Mouse (Mus musculus): ENCODE measurements around the gene Olfr1393. TPM values are rescaled to one million over a fixed set of nuclear protein-coding genes. Genes with fewer than 3 reads are reported as not detected.
"Not testable (repeated sequence)": the region's sequence is repeated elsewhere in the genome, so short reads cannot be mapped to it uniquely, and the experiment has no call there.

Gene Olfr1393
- total RNA-seq, 2 experiments from 2014 or later, result not detected

GRCm38 (mm10) chr11:49292777-49293176, 14.7 kb downstream of the Olfr1393 start:
- no peak for DNase-seq

GRCm38 (mm10) chr11:49304441-49304840, 26.3 kb downstream of the Olfr1393 start, which contains the start of gene Olfr10:
Olfr10 (plus strand) TSS chr11:49304741.
- DNase-seq, result no peak

GRCm38 (mm10) chr11:49308547-49308946, 30.4 kb downstream of the Olfr1393 start:
- DNase-seq, result not testable (repeated sequence)

- DNase-seq, result no peak
These were observed 44.3 kb downstream of the Olfr1393 start, which contains the start of gene Olfr1391 for GRCm38 (mm10) chr11:49322442-49322841. Olfr1391 (plus strand) TSS chr11:49322742.

- DNase-seq, result no peak
These were observed 48.6 kb downstream of the Olfr1393 start for GRCm38 (mm10) chr11:49326726-49327125.

- no peak for DNase-seq
These were observed 51.6 kb downstream of the Olfr1393 start for GRCm38 (mm10) chr11:49329686-49330085.

Other genes with a start within 250 kb of the Olfr1393 start
- gene 9930111J21Rik2, start 227.1 kb upstream of the Olfr1393 start, total RNA-seq (2021), result 1 to 10 TPM; 2.5 to 4.8 TPM
- gene Tgtp2, start 214.1 kb upstream of the Olfr1393 start, total RNA-seq (2021), result 1 to 10 TPM; 2.4 to 3.6 TPM
- 1 to 10 TPM; 3.9 to 6.6 TPM for gene Ifi47, start 201.7 kb upstream of the Olfr1393 start, total RNA-seq (2021)
- 1 to 10 TPM; 1.1 to 2.1 TPM for gene Olfr1396, start 163.4 kb upstream of the Olfr1393 start, total RNA-seq (2021)
- gene Olfr1395, start 136.0 kb upstream of the Olfr1393 start, total RNA-seq (2021), result not detected
- gene Olfr1394, start 123.9 kb upstream of the Olfr1393 start, total RNA-seq (2021), result not detected
- gene Btnl9, start 91.1 kb upstream of the Olfr1393 start, total RNA-seq (2021), result 10 to 100 TPM; 20.0 to 48.6 TPM
- 10 to 100 TPM; 29.7 to 33.3 TPM for gene Zfp62, start 75.0 kb upstream of the Olfr1393 start, total RNA-seq (2021)
- gene Mgat1, start 34.1 kb upstream of the Olfr1393 start, total RNA-seq (2021), result 100 to 1,000 TPM; 113 to 135 TPM
- gene Olfr1392, start 7.0 kb downstream of the Olfr1393 start, total RNA-seq (2021), result not detected
- not detected for gene Olfr10, start 26.4 kb downstream of the Olfr1393 start, total RNA-seq (2021)
- gene Olfr1391, start 44.4 kb downstream of the Olfr1393 start, total RNA-seq (2021), result not detected
- gene Olfr1390, start 56.9 kb downstream of the Olfr1393 start, total RNA-seq (2021), result not detected
- not detected for gene Olfr1389, start 144.8 kb downstream of the Olfr1393 start, total RNA-seq (2021)
- under 1 TPM in 1 of 2 experiments, not detected in 1; 0.13 TPM for gene Olfr1388, start 158.3 kb downstream of the Olfr1393 start, total RNA-seq (2021)
- not detected for gene Olfr1387, start 177.0 kb downstream of the Olfr1393 start, total RNA-seq (2021)
- gene Olfr1386, start 186.7 kb downstream of the Olfr1393 start, total RNA-seq (2021), result not detected
- gene Olfr1385, start 210.8 kb downstream of the Olfr1393 start, total RNA-seq (2021), result not detected
- under 1 TPM in 1 of 2 experiments, not detected in 1; 0.60 TPM for gene Olfr1384, start 228.4 kb downstream of the Olfr1393 start, total RNA-seq (2021)
- under 1 TPM in 1 of 2 experiments, not detected in 1; 0.76 TPM for gene Olfr1383, start 241.3 kb downstream of the Olfr1393 start, total RNA-seq (2021)
- not detected for gene Olfr1382, start 249.9 kb downstream of the Olfr1393 start, total RNA-seq (2021)

Measured in adrenal gland, postnatal 36 days (tissue).